Mouse (Mus musculus): Measurements from ENCODE around the gene Gm28036.
A peak's percentile ranks its signal among the peaks of the same experiment; 100 is the strongest.

The Gm28036 gene

GRCm38 (mm10) chr2:156077461-156077860 is 49.4 kb downstream of the Gm28036 start:
- Histone ChIP-seq H3K27me3 (ENCODE audit: insufficient read depth, low read length) (no peaks in the 10 kb centered on the region), H3K36me3 (ENCODE audit: insufficient read depth, low read length) (peaks cover 64% of the 10 kb centered on the region), H3K9me3 (ENCODE audit: low read length) (no peaks in the 10 kb centered on the region), H3K4me3 (replicated peaks; ENCODE audit: low read length) (no peak overlapping the region), H3K4me1 (replicated peaks; ENCODE audit: low read depth, low read length) (peaks cover 63% of the 10 kb centered on the region)
- no peak for TF ChIP-seq CTCF (conservative IDR thresholded peaks at IDR 0.05; ENCODE audit: low read length)
- no peak for TF ChIP-seq POU5F1 (IDR thresholded peaks at IDR 0.05; ENCODE audit: borderline replicate concordance, low read length)
- TF ChIP-seq NANOG (IDR thresholded peaks at IDR 0.05; ENCODE audit: borderline replicate concordance, low read length): no peak

- Histone ChIP-seq H3K9me3 (ENCODE audit: low read length) (no peaks in the 10 kb centered on the region), H3K36me3 (ENCODE audit: insufficient read depth, low read length) (peaks cover 61% of the 10 kb centered on the region), H3K4me1 (replicated peaks; ENCODE audit: low read depth, low read length) (peaks cover 49% of the 10 kb centered on the region), H3K27me3 (ENCODE audit: insufficient read depth, low read length) (no peaks in the 10 kb centered on the region), H3K4me3 (replicated peaks; ENCODE audit: low read length) (peak overlapping the region; percentile 29; the same call in 1 of the 2 replicates)
- TF ChIP-seq NANOG (IDR thresholded peaks at IDR 0.05; ENCODE audit: borderline replicate concordance, low read length) (no peak), CTCF (conservative IDR thresholded peaks at IDR 0.05; ENCODE audit: low read length) (no peak)
Measured at GRCm38 (mm10) chr2:156073725-156074124, 53.2 kb downstream of the Gm28036 start.

- TF ChIP-seq POU5F1 (IDR thresholded peaks at IDR 0.05; ENCODE audit: borderline replicate concordance, low read length) (no peak), CTCF (conservative IDR thresholded peaks at IDR 0.05; ENCODE audit: low read length) (no peak), NANOG (IDR thresholded peaks at IDR 0.05; ENCODE audit: borderline replicate concordance, low read length) (no peak)
- Histone ChIP-seq H3K4me3 (replicated peaks; ENCODE audit: low read length) (no peak overlapping the region), H3K9me3 (ENCODE audit: low read length) (no peaks in the 10 kb centered on the region), H3K36me3 (ENCODE audit: insufficient read depth, low read length) (peaks cover 37% of the 10 kb centered on the region), H3K4me1 (replicated peaks; ENCODE audit: low read depth, low read length) (peaks cover 34% of the 10 kb centered on the region), H3K27me3 (ENCODE audit: insufficient read depth, low read length) (peaks cover 15% of the 10 kb centered on the region)
Measured at GRCm38 (mm10) chr2:156071236-156071635, 55.7 kb downstream of the Gm28036 start.

GRCm38 (mm10) chr2:156067916-156068315 is 59.0 kb downstream of the Gm28036 start:
- Histone ChIP-seq H3K4me3 (replicated peaks; ENCODE audit: low read length) (no peak overlapping the region; the same call in 1 of the 2 replicates), H3K9me3 (ENCODE audit: low read length) (no peaks in the 10 kb centered on the region), H3K4me1 (replicated peaks; ENCODE audit: low read depth, low read length) (peaks cover 19% of the 10 kb centered on the region), H3K27me3 (ENCODE audit: insufficient read depth, low read length) (peaks cover 39% of the 10 kb centered on the region), H3K36me3 (ENCODE audit: insufficient read depth, low read length) (peaks cover 7% of the 10 kb centered on the region)
- TF ChIP-seq POU5F1 (IDR thresholded peaks at IDR 0.05; ENCODE audit: borderline replicate concordance, low read length): no peak

GRCm38 (mm10) chr2:156066126-156066525 is 60.8 kb downstream of the Gm28036 start:
- TF ChIP-seq NANOG (IDR thresholded peaks at IDR 0.05; ENCODE audit: borderline replicate concordance, low read length): no peak
- no peak for TF ChIP-seq POU5F1 (IDR thresholded peaks at IDR 0.05; ENCODE audit: borderline replicate concordance, low read length)
- TF ChIP-seq CTCF (conservative IDR thresholded peaks at IDR 0.05; ENCODE audit: low read length): no peak
- Histone ChIP-seq H3K9me3 (ENCODE audit: low read length) (no peaks in the 10 kb centered on the region), H3K36me3 (ENCODE audit: insufficient read depth, low read length) (peaks cover 4% of the 10 kb centered on the region), H3K4me3 (replicated peaks; ENCODE audit: low read length) (peak overlapping the region; percentile 93), H3K4me1 (replicated peaks; ENCODE audit: low read depth, low read length) (peaks cover 19% of the 10 kb centered on the region), H3K27me3 (ENCODE audit: insufficient read depth, low read length) (peaks cover 44% of the 10 kb centered on the region)

- Histone ChIP-seq H3K27me3 (ENCODE audit: insufficient read depth, low read length) (peaks cover 44% of the 10 kb centered on the region), H3K4me1 (replicated peaks; ENCODE audit: low read depth, low read length) (peaks cover 19% of the 10 kb centered on the region), H3K36me3 (ENCODE audit: insufficient read depth, low read length) (peaks cover 4% of the 10 kb centered on the region), H3K4me3 (replicated peaks; ENCODE audit: low read length) (peak within 1 kb of the TSS; percentile 93), H3K9me3 (ENCODE audit: low read length) (no peaks in the 10 kb centered on the region)
- TF ChIP-seq NANOG (IDR thresholded peaks at IDR 0.05; ENCODE audit: borderline replicate concordance, low read length) (no peak), CTCF (conservative IDR thresholded peaks at IDR 0.05; ENCODE audit: low read length) (no peak), POU5F1 (IDR thresholded peaks at IDR 0.05; ENCODE audit: borderline replicate concordance, low read length) (no peak)
Measured at GRCm38 (mm10) chr2:156065099-156066041, 61.5 kb downstream of the Gm28036 start, which contains the start of gene Spag4. TSS of gene Spag4 (plus strand) at chr2:156065175.

- Histone ChIP-seq H3K36me3 (ENCODE audit: insufficient read depth, low read length) (no peaks in the 10 kb centered on the region), H3K27me3 (ENCODE audit: insufficient read depth, low read length) (peaks cover 38% of the 10 kb centered on the region)
- TF ChIP-seq POU5F1 (IDR thresholded peaks at IDR 0.05; ENCODE audit: borderline replicate concordance, low read length) (no peak), NANOG (IDR thresholded peaks at IDR 0.05; ENCODE audit: borderline replicate concordance, low read length) (no peak), CTCF (conservative IDR thresholded peaks at IDR 0.05; ENCODE audit: low read length) (no peak)
Measured at GRCm38 (mm10) chr2:156052816-156053215, 74.1 kb downstream of the Gm28036 start, which contains the start of gene Fer1l4. TSS of gene Fer1l4 (minus strand) at chr2:156052947.

GRCm38 (mm10) chr2:156047929-156048328 is 79.0 kb downstream of the Gm28036 start:
- Histone ChIP-seq H3K4me3 (replicated peaks; ENCODE audit: low read length) (no peak overlapping the region), H3K9me3 (ENCODE audit: low read length) (no peaks in the 10 kb centered on the region), H3K36me3 (ENCODE audit: insufficient read depth, low read length) (no peaks in the 10 kb centered on the region), H3K4me1 (replicated peaks; ENCODE audit: low read depth, low read length) (peaks cover 15% of the 10 kb centered on the region), H3K27me3 (ENCODE audit: insufficient read depth, low read length) (peaks cover 72% of the 10 kb centered on the region)
- TF ChIP-seq POU5F1 (IDR thresholded peaks at IDR 0.05; ENCODE audit: borderline replicate concordance, low read length) (no peak), CTCF (conservative IDR thresholded peaks at IDR 0.05; ENCODE audit: low read length) (no peak), NANOG (IDR thresholded peaks at IDR 0.05; ENCODE audit: borderline replicate concordance, low read length) (no peak)

More at GRCm38 (mm10) chr2:156052816-156053215, 74.1 kb downstream of the Gm28036 start, which contains the start of gene Fer1l4:
- no peak within 1 kb of the TSS for H3K4me3 ChIP-seq (replicated peaks; ENCODE audit: low read length)
- H3K4me1 ChIP-seq (replicated peaks; ENCODE audit: low read depth, low read length): peaks cover 6% of the 10 kb centered on the region
- no peaks in the 10 kb centered on the region for H3K9me3 ChIP-seq (ENCODE audit: low read length)
